ENCODE assay signal across 8 mouse cellular contexts in the genomic region with DNA sequence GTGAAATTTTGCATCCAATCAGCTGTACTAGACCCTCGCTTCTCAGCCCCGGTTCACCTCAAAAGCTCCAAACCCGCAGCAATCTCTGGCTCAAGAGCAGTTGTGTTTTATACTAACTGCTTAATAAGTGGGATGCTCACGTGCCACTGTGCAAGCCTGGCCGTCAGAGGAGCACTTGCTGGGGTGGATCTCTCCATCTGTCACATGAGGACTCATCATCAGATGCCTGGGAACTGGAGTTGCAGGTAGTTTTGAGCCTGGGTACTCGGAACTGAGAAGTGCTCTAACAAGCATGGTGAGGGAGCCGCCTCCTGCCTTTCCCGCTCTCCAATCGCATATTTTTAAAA. TPM values are rescaled to one million over a fixed set of nuclear protein-coding genes. Genes with fewer than 3 reads are reported as not detected.
DNase-seq lines count a peak whose midpoint lies in the region; ATAC-seq and TF ChIP-seq lines count a peak whose summit lies in the region.

No protein-coding gene starts in this region.

- 0 out of 2 replicates have a peak overlapping the region, but pooled peaks have one; percentile 15 for H3K27ac ChIP-seq in lung, embryonic 14.5 days (ENCODE audit: low read depth)
- H3K27ac ChIP-seq in hindbrain, embryonic 16.5 days (ENCODE audit: low read depth, low read length), result no peak overlapping the region
- no peak overlapping the region for H3K27ac ChIP-seq in neural tube, embryonic 12.5 days

- no peak overlapping the region for H3K9ac ChIP-seq in lung, embryonic 14.5 days
- H3K9ac ChIP-seq in hindbrain, embryonic 16.5 days (ENCODE audit: low read depth, low read length), result no peak overlapping the region
- H3K9ac ChIP-seq in neural tube, embryonic 12.5 days, result no peak overlapping the region

- 17% methylated on average over 9 of the region's 9 CpGs for WGBS in lung, embryonic 14.5 days
- 27% methylated on average over 9 of the region's 9 CpGs for WGBS in lung, adult 2 months
- WGBS in hindbrain, embryonic 16.5 days, result 11% methylated on average over 9 of the region's 9 CpGs
- 9% methylated on average over 9 of the region's 9 CpGs for WGBS in neural tube, embryonic 12.5 days

- peaks cover 4% of the 10 kb centered on the region; the same call in 1 of the 2 replicates for H3K4me1 ChIP-seq in lung, embryonic 14.5 days (ENCODE audit: insufficient read depth)
- no peaks in the 10 kb centered on the region for H3K4me1 ChIP-seq in lung, adult 2 months (ENCODE audit: control insufficient read depth, insufficient read depth, low read length)
- no peaks in the 10 kb centered on the region for H3K4me1 ChIP-seq in hindbrain, embryonic 16.5 days (ENCODE audit: control insufficient read depth, insufficient read depth, low read depth, low read length)
- peaks cover 6% of the 10 kb centered on the region; the same call in 1 of the 2 replicates for H3K4me1 ChIP-seq in neural tube, embryonic 12.5 days

- TF ChIP-seq CTCF in lung, embryonic 14.5 days (IDR thresholded peaks at IDR 0.05; ENCODE audit: low read depth), result no peak
- TF ChIP-seq CTCF in lung, adult 2 months (IDR thresholded peaks at IDR 0.05; ENCODE audit: insufficient read depth, low read length), result no peak

- no peak for TF ChIP-seq POLR2A in lung, adult 2 months (IDR thresholded peaks at IDR 0.05; ENCODE audit: borderline replicate concordance, extremely low read depth, low read depth, low read length)

- no peaks in the 10 kb centered on the region for H3K9me3 ChIP-seq in lung, embryonic 14.5 days (ENCODE audit: low read depth, low read length)
- H3K9me3 ChIP-seq in hindbrain, embryonic 16.5 days (ENCODE audit: control insufficient read depth, low read length), result no peaks in the 10 kb centered on the region
- H3K9me3 ChIP-seq in neural tube, embryonic 12.5 days, result no peaks in the 10 kb centered on the region

- DNase-seq in cerebellum, adult 11 months, result no peak
- no peak for DNase-seq in lung, embryonic 14.5 days
- DNase-seq in lung, adult 2 months, result no peak
- DNase-seq in lung, postnatal 36 days, result no peak
- DNase-seq in ovary, postnatal 14 days (ENCODE audit: low spot score), result no peak

- H3K27me3 ChIP-seq in lung, embryonic 14.5 days (ENCODE audit: insufficient read depth, low read length), result no peaks in the 10 kb centered on the region
- no peaks in the 10 kb centered on the region for H3K27me3 ChIP-seq in hindbrain, embryonic 16.5 days (replicated peaks; ENCODE audit: control insufficient read depth, insufficient read depth, low read length)
- H3K27me3 ChIP-seq in neural tube, embryonic 12.5 days (replicated peaks), result no peaks in the 10 kb centered on the region

- no peaks in the 10 kb centered on the region for H3K36me3 ChIP-seq in lung, embryonic 14.5 days (ENCODE audit: insufficient read depth)
- H3K36me3 ChIP-seq in hindbrain, embryonic 16.5 days (ENCODE audit: control insufficient read depth, insufficient read depth, low read length), result no peaks in the 10 kb centered on the region
- H3K36me3 ChIP-seq in neural tube, embryonic 12.5 days, result no peaks in the 10 kb centered on the region

- peak overlapping the region; percentile 51 for H3K4me2 ChIP-seq in lung, embryonic 14.5 days
- peak overlapping the region; percentile 38 for H3K4me2 ChIP-seq in hindbrain, embryonic 16.5 days (ENCODE audit: low read length)
- peak overlapping the region; percentile 42 for H3K4me2 ChIP-seq in neural tube, embryonic 12.5 days (replicated peaks)

- H3K4me3 ChIP-seq in lung, embryonic 14.5 days (ENCODE audit: low read depth, low read length), result peak overlapping the region; percentile 12; the same call in 1 of the 2 replicates
- no peak overlapping the region for H3K4me3 ChIP-seq in lung, adult 2 months (replicated peaks; ENCODE audit: extremely low read depth, low read depth, low read length)
- H3K4me3 ChIP-seq in hindbrain, embryonic 16.5 days (ENCODE audit: low read length), result no peak overlapping the region
- H3K4me3 ChIP-seq in neural tube, embryonic 12.5 days, result no peak overlapping the region

- ATAC-seq in cerebellum, adult (ENCODE audit: insufficient number of reproducible peaks, low FRiP score, low TSS enrichment), result 0 out of 2 replicates have a peak, but pooled peaks have one; percentile 10
- no peak; the same call in 1 of the 2 replicates for ATAC-seq in lung, embryonic 14.5 days (ENCODE audit: insufficient read depth)
- peak; percentile 11; the same call in 1 of the 2 replicates for ATAC-seq in hindbrain, embryonic 16.5 days
- no peak for ATAC-seq in neural tube, embryonic 12.5 days (ENCODE audit: low FRiP score, low read depth)

RNA-seq across cellular contexts. Expression of gene Fam160b1, which starts 44.0 kb away (rescaled TPM):
- 20.3 and 21.2 TPM in 2 replicates for polyA plus RNA-seq in lung, embryonic 14.5 days (2014; fragmentation: Nextera tagmentation; extraction: Ambion mirVana)
- polyA plus RNA-seq in lung, adult 2 months (2012; rRNA removed), result 12.7 and 17.5 TPM in 2 replicates
- 11.2 and 12.8 TPM in 2 replicates for polyA plus RNA-seq in hindbrain, embryonic 16.5 days (2015; fragmentation: Nextera tagmentation; extraction: Ambion mirVana)
- 16.2 and 19.3 TPM in 2 replicates for polyA plus RNA-seq in neural tube, embryonic 12.5 days (2016; fragmentation: Nextera tagmentation; extraction: Ambion mirVana)

RNA-seq across cellular contexts. Expression of gene Trub1, which starts 48.2 kb away (rescaled TPM):
- polyA plus RNA-seq in lung, embryonic 14.5 days (2014; fragmentation: Nextera tagmentation; extraction: Ambion mirVana), result 29.2 and 29.6 TPM in 2 replicates
- polyA plus RNA-seq in lung, adult 2 months (2012; rRNA removed), result 2.8 and 3.4 TPM in 2 replicates
- polyA plus RNA-seq in hindbrain, embryonic 16.5 days (2015; fragmentation: Nextera tagmentation; extraction: Ambion mirVana), result 13.7 and 14.5 TPM in 2 replicates
- polyA plus RNA-seq in neural tube, embryonic 12.5 days (2016; fragmentation: Nextera tagmentation; extraction: Ambion mirVana), result 17.2 and 17.7 TPM in 2 replicates

Comparison
In these comparisons a context has a peak if more than half of its experiments do, and no peak if none do; other contexts are left out.
1. ATAC-seq: peak in cerebellum, adult (single experiment) and hindbrain, embryonic 16.5 days (single experiment); none in lung, embryonic 14.5 days (single experiment) and neural tube, embryonic 12.5 days (single experiment).
2. Peak in every context shown above with its lines, with median percentiles within 50 percentile points of each other: H3K4me2 ChIP-seq.